Mouse (Mus musculus) G1E (cell line): Measurements from ENCODE around the gene Scd1. TPM values are rescaled to one million over a fixed set of nuclear protein-coding genes. Genes with fewer than 3 reads are reported as not detected.
A peak's percentile ranks its signal among the peaks of the same experiment; 100 is the strongest.

ENCODE experiments used
- ATAC-seq: 2 replicates; pipeline ENCODE4 v1.8.0; 2016; ENCODE audit warnings: mild to moderate bottlenecking; ENCODE audit not compliant: insufficient number of reproducible peaks, poor library complexity, low FRiP score, severe bottlenecking; ENCODE audit errors: extremely low read depth
- DNase-seq: peaks from one replicate; pipeline ENCODE4 v3.0.0; 2012; ENCODE audit warnings: low spot score
- H3K27me3 ChIP-seq: 2 replicates; pipeline ENCODE4 v1.6.1; 2012; ENCODE audit warnings: mild to moderate bottlenecking, low read length, inconsistent platforms; ENCODE audit not compliant: insufficient read depth
- H3K36me3 ChIP-seq: replicated peaks from 2 replicates; pipeline ENCODE3; 2012; ENCODE audit warnings: mild to moderate bottlenecking, inconsistent platforms
- H3K4me1 ChIP-seq: 2 replicates; pipeline ENCODE4 v1.6.1; 2012; ENCODE audit warnings: low read depth, low read length, inconsistent platforms, mixed read lengths; ENCODE audit not compliant: insufficient read depth
- H3K4me3 ChIP-seq: 2 replicates; pipeline ENCODE4 v1.5.1; 2012; ENCODE audit warnings: low read depth, mild to moderate bottlenecking, inconsistent platforms, low read length, moderate library complexity, mixed read lengths
- H3K9me3 ChIP-seq: replicated peaks from 2 replicates; pipeline ENCODE4 v1.6.1; 2012; ENCODE audit warnings: inconsistent platforms
- CTCF ChIP-seq: IDR thresholded peaks from 2 replicates; pipeline ENCODE4 v1.5.1; 2012; ENCODE audit warnings: low read depth, low read length, inconsistent platforms, mixed read lengths
- GATA1 ChIP-seq: IDR thresholded peaks from 2 replicates; pipeline ENCODE4 v1.6.1; 2012; ENCODE audit warnings: borderline replicate concordance, low read length, inconsistent platforms, mixed read lengths
- GATA2 ChIP-seq: IDR thresholded peaks from 2 replicates; pipeline ENCODE4 v1.6.1; 2012; ENCODE audit warnings: low read depth, low read length, inconsistent platforms, borderline replicate concordance
- POLR2AphosphoS5 ChIP-seq: IDR thresholded peaks from 2 replicates; pipeline ENCODE4 v1.6.1; 2012; ENCODE audit warnings: low read depth, low read length, inconsistent platforms; ENCODE audit not compliant: insufficient replicate concordance
- TAL1 ChIP-seq: conservative IDR thresholded peaks from 2 replicates; pipeline ENCODE4 v1.6.1; 2012; ENCODE audit warnings: low read depth, low read length, inconsistent platforms, mixed read lengths
- polyA plus RNA-seq: library from polyadenylated mRNA; stranded (reverse); fragments of >175 nt; gene quantifications from 2 replicates; pipeline ENCODE4 v1.2.3, GENCODE M21; 2012
- total RNA-seq, 2 experiments: library from RNA; stranded (forward) in 1 of 2; stranded (reverse) in 1 of 2; fragments of 200-1000 nt in 1 of 2; fragments of >200 nt in 1 of 2; fragmentation: Nextera tagmentation in 1 of 2; gene quantifications; 2 replicates each; pipeline ENCODE4 v1.2.3; 2014 to 2017

The Scd1 gene
- 0.38 and 0.63 TPM in 2 replicates for total RNA-seq (2014; fragmentation: Nextera tagmentation)
- total RNA-seq (2017): 5.6 and 6.4 TPM in 2 replicates
- polyA plus RNA-seq: 6.6 TPM in 2 replicates

DNA sequence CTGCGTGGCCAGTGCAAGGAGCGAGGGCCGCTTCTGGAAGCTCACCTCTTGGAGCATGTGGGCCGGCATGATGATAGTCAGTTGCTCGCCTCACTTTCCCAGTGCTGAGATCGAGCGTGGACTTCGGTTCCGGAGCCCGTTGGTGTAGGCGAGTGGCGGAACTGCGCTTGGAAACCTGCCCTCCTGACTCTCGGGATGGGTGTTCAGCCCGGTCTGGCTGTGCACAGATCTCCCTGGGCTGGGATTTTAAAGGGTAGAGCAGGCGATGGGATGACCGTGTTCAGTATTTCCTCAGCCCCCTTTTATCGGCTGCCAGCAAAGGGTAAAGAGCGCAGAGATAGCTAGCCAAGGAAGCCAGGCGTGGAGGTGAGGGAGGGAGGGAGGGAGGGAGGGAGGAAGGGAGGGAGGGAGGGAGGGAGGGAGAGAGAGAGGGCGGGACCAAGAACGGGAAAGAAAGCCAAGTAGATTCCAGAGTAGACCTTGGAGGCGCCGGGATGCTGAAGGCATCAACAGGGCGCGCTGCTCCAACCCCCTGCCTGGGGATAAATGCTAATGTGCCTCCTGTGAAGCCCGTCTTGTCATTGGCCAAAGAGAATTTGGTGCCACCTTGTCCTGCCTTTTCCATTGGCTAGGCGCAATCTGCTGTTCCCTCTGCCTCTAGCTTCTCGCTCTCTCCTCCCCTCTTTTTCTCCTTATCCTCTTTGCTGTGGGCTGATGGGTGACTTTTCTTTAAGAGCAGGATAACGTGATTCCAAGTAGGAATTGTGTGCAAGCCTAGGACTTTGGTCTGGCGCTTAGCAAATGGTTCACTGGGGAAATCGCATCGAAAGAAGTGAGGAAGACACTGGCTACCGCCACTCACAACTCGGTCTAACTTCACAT is at the start of gene Scd1:
Scd1 (minus strand) TSS at position 539 of the 882 bp plus-strand sequence.
- Histone ChIP-seq H3K4me3 (peak within 1 kb of the TSS; percentile 61), H3K9me3 (no peaks in the 10 kb centered on the region), H3K36me3 (no peaks in the 10 kb centered on the region), H3K4me1 (peaks cover 12% of the 10 kb centered on the region), H3K27me3 (peaks cover 55% of the 10 kb centered on the region)
- no peak for ATAC-seq
- no peak for DNase-seq
- no peak for TF ChIP-seq GATA2
- no peak for TF ChIP-seq POLR2AphosphoS5
- no peak for TF ChIP-seq CTCF
- TF ChIP-seq GATA1: no peak
- no peak for TF ChIP-seq TAL1

DNA sequence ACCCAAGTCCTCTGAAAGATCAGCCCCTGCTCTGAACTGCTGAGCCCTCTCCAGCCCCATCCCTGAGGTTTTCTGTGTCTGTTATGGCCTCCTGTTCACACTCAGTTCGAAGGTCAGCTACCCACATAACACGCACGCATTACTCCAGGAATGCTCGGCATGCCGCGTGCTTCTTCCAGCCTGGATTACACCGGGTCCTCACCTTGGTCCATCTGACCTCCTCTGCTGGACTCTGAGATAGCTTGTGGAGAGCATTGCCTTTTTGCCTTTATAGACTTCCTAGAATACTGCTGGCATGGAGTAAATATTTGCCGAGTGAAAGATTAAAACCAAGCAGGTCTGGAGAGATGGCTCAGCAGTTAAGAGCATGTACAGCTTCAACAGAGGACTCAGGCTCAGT is 47.7 kb upstream of the Scd1 start:
- Histone ChIP-seq H3K4me3 (no peak overlapping the region), H3K4me1 (no peaks in the 10 kb centered on the region), H3K36me3 (no peaks in the 10 kb centered on the region), H3K27me3 (peaks cover 13% of the 10 kb centered on the region), H3K9me3 (no peaks in the 10 kb centered on the region)
- TF ChIP-seq CTCF (no peak), TAL1 (no peak), GATA2 (no peak), POLR2AphosphoS5 (no peak), GATA1 (no peak)
- no peak for DNase-seq
- ATAC-seq: no peak

DNA sequence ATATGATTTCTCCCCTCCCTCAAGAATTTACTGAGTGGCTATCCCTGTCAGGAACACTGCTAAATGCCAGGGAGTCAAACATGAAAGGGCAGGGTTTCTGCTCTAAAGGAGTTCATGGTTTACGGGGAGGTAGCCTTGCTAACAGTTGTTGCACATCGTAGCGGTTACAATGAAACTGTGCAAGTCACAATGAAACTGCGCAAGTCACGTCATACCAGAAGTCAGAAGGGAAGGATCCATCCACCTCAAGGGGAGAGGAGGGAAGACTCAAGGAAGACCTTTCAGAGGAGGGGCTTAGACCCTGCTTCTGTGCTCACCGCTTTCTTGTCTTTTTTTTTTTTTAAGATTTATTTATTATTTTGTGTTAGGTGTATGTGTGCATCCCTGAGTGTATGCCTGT is 47.2 kb upstream of the Scd1 start:
- ATAC-seq: no peak
- no peak for TF ChIP-seq POLR2AphosphoS5
- TF ChIP-seq CTCF: no peak
- TF ChIP-seq GATA2: no peak
- no peak for TF ChIP-seq TAL1
- TF ChIP-seq GATA1: no peak

GRCm38 (mm10) chr19:44447927-44448326 is 40.2 kb upstream of the Scd1 start:
- no peak for ATAC-seq
- H3K9me3 ChIP-seq: no peaks in the 10 kb centered on the region
- DNase-seq: no peak
- no peak overlapping the region for H3K4me3 ChIP-seq
- TF ChIP-seq GATA2: no peak
- no peak for TF ChIP-seq TAL1
- no peak for TF ChIP-seq CTCF
- no peak for TF ChIP-seq POLR2AphosphoS5
- TF ChIP-seq GATA1: no peak
- H3K36me3 ChIP-seq: no peaks in the 10 kb centered on the region
- peaks cover 23% of the 10 kb centered on the region for H3K27me3 ChIP-seq
- H3K4me1 ChIP-seq: no peaks in the 10 kb centered on the region

More for the DNA sequence above, 47.2 kb upstream of the Scd1 start:
- DNase-seq: no peak
- Histone ChIP-seq H3K4me3 (no peak overlapping the region), H3K27me3 (peaks cover 14% of the 10 kb centered on the region), H3K4me1 (no peaks in the 10 kb centered on the region), H3K36me3 (no peaks in the 10 kb centered on the region), H3K9me3 (no peaks in the 10 kb centered on the region)

DNA sequence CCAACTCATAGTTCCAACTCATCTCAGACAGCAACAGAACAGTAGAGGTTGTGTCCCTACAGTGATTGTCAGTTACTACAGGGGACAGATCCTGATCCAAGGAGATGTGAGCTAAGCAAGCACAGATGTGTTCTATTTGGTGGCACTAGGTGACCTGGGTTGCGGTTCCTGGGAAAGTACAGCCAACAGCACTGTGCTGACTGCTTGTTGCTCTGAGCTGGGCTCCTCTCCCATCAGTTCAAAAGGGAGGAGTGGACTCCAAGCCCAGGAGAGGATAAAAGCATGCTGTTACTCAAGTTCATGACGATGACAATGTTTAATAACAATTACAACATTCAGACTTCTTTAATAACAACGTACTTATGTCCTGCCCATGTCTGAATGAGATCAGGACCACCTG is 38.1 kb upstream of the Scd1 start:
- TF ChIP-seq POLR2AphosphoS5: no peak
- TF ChIP-seq TAL1: no peak
- no peak for TF ChIP-seq CTCF
- no peak for TF ChIP-seq GATA2
- no peak for TF ChIP-seq GATA1
- H3K36me3 ChIP-seq: no peaks in the 10 kb centered on the region

GRCm38 (mm10) chr19:44439302-44439701 is 31.6 kb upstream of the Scd1 start:
- no peaks in the 10 kb centered on the region for H3K4me1 ChIP-seq
- peaks cover 8% of the 10 kb centered on the region for H3K27me3 ChIP-seq
- no peaks in the 10 kb centered on the region for H3K9me3 ChIP-seq
- no peak overlapping the region for H3K4me3 ChIP-seq
- ATAC-seq (no peak), DNase-seq (no peak)
- TF ChIP-seq TAL1 (no peak), GATA2 (no peak)
- H3K36me3 ChIP-seq: no peaks in the 10 kb centered on the region

More for the DNA sequence above, 38.1 kb upstream of the Scd1 start:
- Histone ChIP-seq H3K27me3 (peaks cover 21% of the 10 kb centered on the region), H3K4me3 (no peak overlapping the region), H3K9me3 (no peaks in the 10 kb centered on the region), H3K4me1 (no peaks in the 10 kb centered on the region)
- no peak for ATAC-seq
- DNase-seq: no peak

DNA sequence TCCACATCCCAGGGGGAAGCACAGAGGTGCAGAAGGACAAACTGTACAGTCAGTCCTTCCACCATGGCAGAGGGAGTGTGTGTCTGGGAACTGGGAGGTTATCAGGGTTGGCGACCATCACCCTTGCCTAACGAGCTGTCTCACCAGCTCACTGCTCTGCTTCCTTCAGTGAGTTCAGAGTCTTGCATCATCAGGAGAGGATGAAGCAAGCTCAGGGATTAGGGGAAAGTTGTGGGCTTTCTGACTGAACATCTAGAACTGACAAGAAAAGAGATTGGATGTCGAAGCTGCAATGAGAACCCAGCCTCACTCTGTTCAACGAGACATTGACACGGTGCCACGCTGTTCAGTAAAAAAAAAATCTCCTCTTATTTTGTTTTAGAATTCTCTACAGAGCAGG is 30.3 kb upstream of the Scd1 start:
- Histone ChIP-seq H3K4me3 (no peak overlapping the region), H3K36me3 (no peaks in the 10 kb centered on the region), H3K9me3 (no peaks in the 10 kb centered on the region), H3K27me3 (peaks cover 8% of the 10 kb centered on the region), H3K4me1 (no peaks in the 10 kb centered on the region)
- TF ChIP-seq CTCF: no peak
- no peak for TF ChIP-seq POLR2AphosphoS5
- no peak for TF ChIP-seq GATA1
- TF ChIP-seq TAL1: no peak
- no peak for TF ChIP-seq GATA2
- ATAC-seq (no peak), DNase-seq (no peak)
